Mouse (Mus musculus) neural tube, embryonic 11.5 days (tissue): ENCODE results near the gene Gmds. TPM values are rescaled to one million over a fixed set of nuclear protein-coding genes. Genes with fewer than 3 reads are reported as not detected.
A peak's percentile ranks its signal among the peaks of the same experiment; 100 is the strongest.

ENCODE experiments used
- ATAC-seq: fragments of 200-750 bp; cut with Nextera tagmentation; 2 replicates; pipeline ENCODE4 v1.8.0; 2017; ENCODE audit warnings: moderate number of reproducible peaks, mild to moderate bottlenecking, moderate TSS enrichment, moderate library complexity; ENCODE audit not compliant: insufficient read depth, low FRiP score, low TSS enrichment
- DNase-seq: peaks from one replicate; pipeline ENCODE4 v3.0.0-alpha.2; 2015; ENCODE audit warnings: low spot score
- H3K27ac ChIP-seq: fragments of 300-500 bp; sonication (generic); 2 replicates; pipeline ENCODE4 v1.5.1; 2014; ENCODE audit warnings: low read depth, mild to moderate bottlenecking, low read length
- H3K27me3 ChIP-seq: fragments of 300-500 bp; sonication (generic); 2 replicates; pipeline ENCODE4 v1.6.1; 2014; ENCODE audit warnings: mild to moderate bottlenecking, low read length, mixed read lengths; ENCODE audit not compliant: control insufficient read depth, insufficient read depth
- H3K36me3 ChIP-seq: fragments of 300-500 bp; sonication (generic); 2 replicates; pipeline ENCODE4 v1.6.1; 2014; ENCODE audit warnings: mild to moderate bottlenecking, low read length, moderate library complexity, mixed read lengths; ENCODE audit not compliant: control insufficient read depth, insufficient read depth
- H3K4me1 ChIP-seq: fragments of 300-500 bp; sonication (generic); 2 replicates; pipeline ENCODE4 v1.6.1; 2014; ENCODE audit warnings: low read length, mixed read lengths; ENCODE audit not compliant: control insufficient read depth, insufficient read depth
- H3K4me2 ChIP-seq: fragments of 300-500 bp; sonication (generic); 2 replicates; pipeline ENCODE4 v1.6.1; 2014; ENCODE audit warnings: low read depth, mild to moderate bottlenecking, moderate library complexity
- H3K4me3 ChIP-seq: fragments of 300-500 bp; sonication (generic); 2 replicates; pipeline ENCODE4 v1.5.1; 2014; ENCODE audit warnings: low read depth, low read length
- H3K9ac ChIP-seq: fragments of 300-500 bp; sonication (generic); 2 replicates; pipeline ENCODE4 v1.6.1; 2014; ENCODE audit warnings: mild to moderate bottlenecking, low read length
- H3K9me3 ChIP-seq: fragments of 300-500 bp; sonication (generic); 2 replicates; pipeline ENCODE4 v1.6.1; 2016; ENCODE audit warnings: low read length; ENCODE audit not compliant: control insufficient read depth
- WGBS: fragments of 180-500 bp; shearing (Covaris S2); extraction: QIAGEN DNeasy Blood & Tissue Kit; methylation state at CpG from one replicate; pipeline ENCODE4 v1.1.7; 2014; 5-methylcytosine and 5-hydroxymethylcytosine counted together
- polyA plus RNA-seq: library from polyadenylated mRNA; unstranded; fragments of >200 nt; fragmentation: Nextera tagmentation; extraction: Ambion mirVana; gene quantifications from 2 replicates; pipeline ENCODE4 v1.2.1, GENCODE M21; 2014

Gmds gene
- 27.5 and 27.7 TPM in 2 replicates for polyA plus RNA-seq

DNA sequence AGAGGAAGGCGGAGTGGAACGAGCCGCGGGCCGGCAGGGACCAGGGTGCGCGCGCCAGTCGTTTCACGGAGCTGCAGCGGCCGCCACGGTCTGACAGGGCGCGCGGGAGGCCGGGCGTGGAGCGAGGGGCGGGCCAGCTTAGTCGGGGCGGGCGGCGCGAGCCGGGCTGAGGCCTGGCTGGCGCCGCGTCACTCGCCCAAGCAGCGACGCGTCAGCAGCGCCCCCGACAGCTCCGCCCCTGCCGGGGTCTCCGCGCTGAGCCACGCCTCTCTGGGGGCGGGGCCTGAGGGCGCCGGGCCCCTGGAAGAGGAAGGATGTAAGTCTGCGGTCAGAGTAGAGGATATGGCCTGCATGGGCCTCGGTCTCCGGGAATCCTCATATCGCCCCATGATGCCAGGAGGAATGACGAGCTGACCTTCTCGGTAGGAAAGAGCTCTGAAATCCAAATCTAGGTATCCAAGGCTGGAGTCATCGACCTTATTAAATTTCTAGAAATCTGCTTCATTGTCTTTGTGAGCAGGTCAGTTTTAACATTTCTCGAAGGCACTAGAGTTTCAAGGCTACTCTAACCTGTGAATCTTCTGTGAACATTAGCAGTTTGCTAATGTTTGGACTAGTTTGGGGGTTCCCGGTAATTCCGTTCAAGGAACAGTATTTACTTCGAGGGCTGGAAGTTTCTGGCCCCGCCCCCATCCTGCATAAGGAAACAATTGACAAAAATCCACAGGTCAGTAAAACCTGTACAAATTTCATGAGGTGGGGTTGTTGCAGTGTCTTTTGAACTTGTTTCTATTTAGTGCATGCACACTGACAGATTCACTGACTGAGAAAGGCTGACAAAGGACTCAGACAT lies at the start of gene Gmds:
Gene Gmds, minus strand, starts transcription at position 228 of the 853 bp plus-strand sequence.
- ATAC-seq (peak; percentile 99), DNase-seq (peak; percentile 99)
- Histone ChIP-seq H3K36me3 (no peaks in the 10 kb centered on the region), H3K4me3 (peak within 1 kb of the TSS; percentile 58), H3K27me3 (no peaks in the 10 kb centered on the region), H3K27ac (no peak within 1 kb of the TSS), H3K9me3 (no peaks in the 10 kb centered on the region), H3K9ac (peak within 1 kb of the TSS; percentile 68), H3K4me1 (no peaks in the 10 kb centered on the region), H3K4me2 (peak within 1 kb of the TSS; percentile 91)
- WGBS = 5% methylated on average over 46 of the region's 55 CpGs

DNA sequence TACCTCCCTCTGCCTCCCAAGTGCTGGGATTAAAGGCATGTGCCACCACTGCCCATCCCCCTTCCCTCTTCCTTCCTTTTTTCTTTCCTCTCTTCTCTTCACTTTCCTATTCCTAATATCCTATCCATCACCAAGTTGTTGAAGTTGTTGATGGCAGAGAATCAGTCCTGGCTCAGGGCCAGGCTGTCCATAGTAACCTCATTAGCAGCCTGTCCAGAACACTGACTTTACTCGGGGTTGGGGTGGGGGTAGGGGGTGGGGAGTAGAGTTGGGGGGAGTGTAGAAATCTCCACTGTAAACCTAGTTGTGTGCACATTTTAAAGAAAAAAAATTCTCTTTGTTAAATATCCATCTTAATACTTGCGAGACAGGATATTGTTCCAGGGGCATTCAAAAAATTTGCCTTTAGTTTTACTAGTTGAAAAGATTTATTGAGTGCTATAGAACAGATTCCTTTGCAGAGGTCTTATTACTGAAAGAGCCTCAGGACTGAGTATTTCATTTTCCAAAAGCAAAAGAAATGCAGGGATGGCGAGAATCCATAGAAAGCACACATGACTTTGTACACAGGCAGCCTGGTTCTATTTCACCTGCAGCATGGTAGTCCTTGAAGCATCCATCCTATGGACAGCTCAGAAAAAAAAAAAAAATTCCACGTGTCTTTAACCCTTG lies 47.0 kb upstream of the Gmds start:
- Histone ChIP-seq H3K4me3 (no peak overlapping the region), H3K27me3 (no peaks in the 10 kb centered on the region), H3K9ac (no peak overlapping the region), H3K36me3 (no peaks in the 10 kb centered on the region), H3K4me1 (no peaks in the 10 kb centered on the region), H3K9me3 (no peaks in the 10 kb centered on the region), H3K27ac (no peak overlapping the region), H3K4me2 (no peak overlapping the region)
- 74% methylated on average over 4 of the region's 4 CpGs for WGBS
- DNase-seq (no peak), ATAC-seq (no peak)

DNA sequence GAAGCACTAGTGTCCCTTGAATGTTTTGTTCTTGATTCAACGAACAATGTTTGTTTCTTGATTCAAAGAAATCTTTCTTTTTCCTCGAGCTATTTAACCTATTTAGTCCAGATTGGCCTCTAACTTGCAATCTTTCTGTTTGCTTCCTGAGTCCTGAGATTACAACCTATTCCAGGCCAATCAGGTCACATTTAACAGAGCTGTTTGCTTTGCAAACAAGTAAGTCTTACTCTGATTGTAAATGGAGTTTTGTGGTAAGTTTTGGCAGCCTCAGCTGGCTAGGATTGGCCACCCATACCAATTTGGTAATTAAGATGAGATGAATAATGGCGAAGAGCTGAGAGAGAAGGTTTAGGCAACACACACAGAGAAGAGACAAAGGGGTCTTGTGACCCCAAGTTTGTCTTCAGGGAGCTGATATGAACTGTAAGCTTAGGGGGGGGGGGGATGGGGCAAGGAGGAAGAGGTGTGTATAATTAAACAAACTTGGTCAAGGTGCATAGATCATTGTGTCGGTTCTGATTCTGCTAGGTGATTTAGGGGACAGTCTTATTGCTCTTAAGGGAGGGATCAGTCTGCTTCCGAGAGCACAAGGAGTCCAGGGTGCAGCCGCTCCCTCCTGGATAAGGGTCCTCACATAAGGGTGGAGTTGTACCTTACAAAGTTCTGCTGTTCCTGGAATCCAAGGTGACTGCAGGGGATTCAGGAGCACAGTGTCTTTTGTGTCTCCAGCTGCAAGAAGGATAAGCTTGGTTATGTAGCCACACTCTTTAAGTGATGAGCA lies 43.9 kb upstream of the Gmds start:
- Histone ChIP-seq H3K9me3 (no peaks in the 10 kb centered on the region), H3K27ac (no peak overlapping the region), H3K9ac (no peak overlapping the region), H3K36me3 (no peaks in the 10 kb centered on the region), H3K4me3 (no peak overlapping the region), H3K4me2 (no peak overlapping the region), H3K4me1 (no peaks in the 10 kb centered on the region), H3K27me3 (no peaks in the 10 kb centered on the region)
- 71% methylated on average over 6 of the region's 6 CpGs for WGBS
- ATAC-seq (no peak), DNase-seq (no peak)

DNA sequence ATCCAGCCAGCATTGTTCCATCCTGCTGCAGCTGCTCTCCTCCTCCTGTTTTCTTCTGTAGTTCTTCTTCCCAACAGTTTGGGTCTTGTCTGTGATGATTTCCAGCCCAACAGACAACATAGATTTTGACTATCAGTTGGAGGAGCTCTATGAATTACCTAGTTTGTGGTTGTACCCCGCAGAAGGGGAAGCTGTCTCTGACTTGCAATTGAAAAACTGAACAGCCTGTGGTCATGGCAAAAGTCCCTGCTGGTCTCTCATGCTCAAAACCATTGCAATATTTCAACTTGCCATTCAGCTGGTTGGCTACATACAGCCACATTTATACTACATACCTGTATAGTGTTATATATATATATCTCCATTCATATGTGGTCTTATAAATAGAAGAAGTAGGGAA lies 40.1 kb upstream of the Gmds start:
- Histone ChIP-seq H3K9ac (no peak overlapping the region), H3K36me3 (no peaks in the 10 kb centered on the region), H3K4me2 (no peak overlapping the region), H3K4me1 (no peaks in the 10 kb centered on the region), H3K9me3 (no peaks in the 10 kb centered on the region), H3K27me3 (no peaks in the 10 kb centered on the region), H3K27ac (no peak overlapping the region), H3K4me3 (no peak overlapping the region)
- ATAC-seq (no peak), DNase-seq (no peak)
- WGBS = 72% methylated on average over 1 of the region's 1 CpGs

DNA sequence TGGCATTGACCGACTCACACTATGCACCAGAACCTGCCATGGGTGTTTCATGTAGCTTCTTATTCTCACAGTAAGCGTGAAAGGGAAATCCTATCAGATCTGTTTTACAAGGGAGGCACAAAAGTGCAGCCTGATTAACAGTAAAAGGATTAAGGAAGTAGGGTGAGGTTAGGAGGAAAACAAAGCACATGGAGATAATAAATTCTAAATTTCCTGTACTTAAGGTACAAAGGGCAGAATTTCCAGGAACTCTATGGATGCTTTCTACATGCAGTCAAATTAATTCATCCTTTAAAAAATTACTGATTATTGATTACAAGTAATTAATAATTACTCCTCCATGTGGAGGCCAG lies 34.0 kb upstream of the Gmds start:
- Histone ChIP-seq H3K27me3 (no peaks in the 10 kb centered on the region), H3K27ac (no peak overlapping the region), H3K36me3 (no peaks in the 10 kb centered on the region), H3K4me2 (no peak overlapping the region), H3K9me3 (no peaks in the 10 kb centered on the region), H3K4me1 (no peaks in the 10 kb centered on the region), H3K9ac (no peak overlapping the region), H3K4me3 (no peak overlapping the region)
- DNase-seq = no peak
- 95% methylated on average over 2 of the region's 2 CpGs for WGBS
- no peak for ATAC-seq

DNA sequence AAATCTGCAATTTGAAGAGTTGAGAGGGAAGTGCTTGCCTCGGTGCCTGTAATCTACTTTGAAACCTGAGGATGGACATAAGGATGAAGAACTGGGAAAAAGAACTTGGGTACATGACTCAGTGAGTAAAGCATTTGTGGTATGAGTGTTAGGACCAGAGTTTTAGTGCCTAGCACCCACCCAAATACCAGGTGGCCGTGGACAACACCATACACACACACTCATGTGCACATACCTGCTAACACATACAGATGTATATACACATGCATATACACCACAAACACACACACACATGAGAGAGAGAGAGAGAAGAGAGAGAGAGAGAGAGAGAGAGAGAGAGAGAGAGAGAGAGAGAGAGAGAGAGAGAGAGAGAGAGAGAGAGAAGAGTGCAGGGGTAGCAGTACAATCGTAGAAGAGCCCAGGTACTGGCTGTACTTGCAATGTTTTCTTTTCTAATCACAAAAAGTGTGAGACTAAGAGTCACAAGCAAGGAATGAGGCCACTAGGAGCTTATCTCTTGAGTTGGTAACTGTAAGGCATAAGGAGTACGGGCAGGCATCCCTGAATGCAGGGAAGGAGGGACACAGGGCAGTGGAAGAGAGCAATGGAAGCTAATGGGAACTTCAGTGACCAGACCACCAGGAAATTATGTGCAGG lies 33.5 kb upstream of the Gmds start:
- DNase-seq (no peak), ATAC-seq (no peak)
- WGBS = 84% methylated on average over 4 of the region's 4 CpGs
- Histone ChIP-seq H3K4me1 (no peaks in the 10 kb centered on the region), H3K9ac (no peak overlapping the region), H3K36me3 (no peaks in the 10 kb centered on the region), H3K9me3 (no peaks in the 10 kb centered on the region), H3K4me2 (no peak overlapping the region), H3K27me3 (no peaks in the 10 kb centered on the region), H3K4me3 (no peak overlapping the region), H3K27ac (no peak overlapping the region)

DNA sequence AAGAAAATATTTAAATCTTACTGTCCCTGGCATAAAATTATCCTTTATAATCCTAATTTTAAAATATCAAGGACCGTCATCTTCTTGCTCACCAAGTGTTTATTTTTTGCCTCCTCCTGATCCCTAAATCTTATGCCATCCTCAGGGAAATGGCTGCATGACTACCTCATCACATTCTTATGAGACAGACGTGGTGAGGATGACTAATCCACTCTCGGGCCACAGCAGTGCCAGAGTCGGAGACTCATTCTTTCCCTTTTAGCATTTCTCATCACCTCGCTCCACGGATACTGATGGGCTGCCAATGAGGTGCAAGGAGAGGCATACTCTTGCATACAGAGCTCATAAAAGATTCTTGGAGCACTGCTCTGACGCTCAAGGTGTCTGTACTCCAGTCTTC lies 32.2 kb upstream of the Gmds start:
- WGBS = 83% methylated on average over 7 of the region's 7 CpGs

DNA sequence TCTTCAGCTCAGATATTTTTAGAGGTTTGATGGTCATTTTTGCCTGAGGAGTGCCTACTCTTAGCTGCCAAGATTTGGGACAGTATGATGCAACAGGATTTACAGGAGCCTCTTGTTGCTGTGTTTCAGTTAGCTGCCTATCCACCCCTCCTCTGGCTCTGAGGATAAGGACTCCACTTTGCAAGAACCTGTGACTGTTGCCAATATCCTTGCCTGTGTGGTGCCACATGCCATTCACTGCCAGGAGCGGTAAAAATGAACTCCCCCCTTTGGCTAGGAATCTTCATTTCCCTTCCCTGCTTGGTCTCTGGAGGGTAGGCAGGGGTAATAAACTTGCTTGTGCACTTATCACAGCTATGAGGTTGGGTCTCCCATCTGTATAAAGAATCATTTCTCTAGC lies 31.6 kb upstream of the Gmds start:
- Histone ChIP-seq H3K27ac (no peak overlapping the region), H3K36me3 (no peaks in the 10 kb centered on the region), H3K9ac (no peak overlapping the region), H3K4me2 (no peak overlapping the region), H3K9me3 (no peaks in the 10 kb centered on the region), H3K4me3 (no peak overlapping the region), H3K27me3 (no peaks in the 10 kb centered on the region), H3K4me1 (no peaks in the 10 kb centered on the region)
- DNase-seq (no peak), ATAC-seq (no peak)
- 72% methylated on average over 1 of the region's 1 CpGs for WGBS

More for the DNA sequence above, 32.2 kb upstream of the Gmds start:
- Histone ChIP-seq H3K27ac (no peak overlapping the region), H3K27me3 (no peaks in the 10 kb centered on the region), H3K9me3 (no peaks in the 10 kb centered on the region), H3K4me2 (no peak overlapping the region), H3K4me1 (no peaks in the 10 kb centered on the region), H3K4me3 (no peak overlapping the region), H3K36me3 (no peaks in the 10 kb centered on the region), H3K9ac (no peak overlapping the region)
- DNase-seq (no peak), ATAC-seq (no peak)
